Mouse (Mus musculus) liver, adult (tissue): Measurements from ENCODE around the gene Ppp2r2c.

ENCODE experiments used
- GATA4 ChIP-seq: IDR thresholded peaks from 2 replicates; pipeline ENCODE4 v1.6.1; 2014; ENCODE audit warnings: mild to moderate bottlenecking, low read length; ENCODE audit not compliant: insufficient replicate concordance

The Ppp2r2c gene

DNA sequence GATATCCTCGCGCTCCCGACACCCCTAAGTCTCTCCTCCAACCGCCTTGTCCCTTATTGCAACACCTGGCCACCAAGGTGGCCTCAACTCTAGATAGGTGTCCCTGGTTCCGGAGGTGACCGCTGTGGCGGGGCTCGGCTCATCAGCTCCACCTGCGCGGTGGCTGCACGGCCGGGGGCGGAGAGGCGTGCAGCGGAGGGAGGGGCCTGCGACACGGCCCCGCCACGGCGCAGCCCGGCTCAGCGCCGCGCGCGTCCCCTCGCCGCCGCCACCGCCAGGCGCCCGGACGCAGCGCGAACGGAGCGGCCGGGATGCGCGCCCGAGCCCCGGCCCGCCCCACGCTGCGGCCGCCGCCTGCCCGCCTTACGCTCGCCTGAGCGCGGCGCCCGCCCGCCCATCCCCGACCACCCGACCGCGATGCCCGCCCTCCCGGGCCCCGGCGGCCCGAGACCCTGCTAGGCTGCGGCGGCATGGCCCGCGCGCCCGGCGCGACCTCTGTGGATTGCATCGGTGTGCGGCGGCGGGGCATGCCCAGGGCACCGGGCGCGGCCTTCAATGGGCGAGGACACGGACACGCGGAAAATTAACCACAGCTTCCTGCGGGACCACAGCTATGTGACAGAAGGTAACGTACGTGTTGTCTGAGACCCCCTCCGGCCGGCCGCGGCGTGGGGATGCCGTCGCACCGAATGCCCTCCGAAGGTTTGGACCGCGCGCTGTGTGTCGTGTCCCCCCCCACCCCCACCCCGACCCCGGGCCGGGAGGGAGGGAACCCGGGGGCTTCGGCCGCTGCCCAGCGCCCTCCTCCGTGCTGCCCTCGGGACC, at the start of gene Ppp2r2c:
TSS of gene Ppp2r2c (plus strand) at position 248 of the 825 bp plus-strand sequence.
- no peak for TF ChIP-seq GATA4

DNA sequence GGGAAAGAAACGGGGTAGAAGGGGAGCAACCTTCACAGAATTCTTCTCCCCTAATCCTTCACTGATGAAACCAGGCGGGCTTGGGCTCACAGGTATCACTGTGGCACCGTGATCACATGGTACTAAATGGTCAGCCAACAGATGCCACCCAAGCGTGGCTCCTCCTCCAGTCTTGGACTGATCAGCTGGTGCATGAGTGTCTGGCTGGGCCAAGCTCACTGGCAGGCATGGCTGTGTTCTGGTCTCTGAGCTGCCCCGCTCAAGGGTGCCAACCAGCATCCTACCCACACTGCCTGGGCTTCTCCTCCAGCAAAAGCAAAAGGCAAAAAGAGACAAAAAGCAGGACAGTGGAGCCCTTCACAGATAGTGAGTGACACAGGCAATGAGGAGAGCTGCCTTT, 48.6 kb upstream of the Ppp2r2c start:
- no peak for TF ChIP-seq GATA4

DNA sequence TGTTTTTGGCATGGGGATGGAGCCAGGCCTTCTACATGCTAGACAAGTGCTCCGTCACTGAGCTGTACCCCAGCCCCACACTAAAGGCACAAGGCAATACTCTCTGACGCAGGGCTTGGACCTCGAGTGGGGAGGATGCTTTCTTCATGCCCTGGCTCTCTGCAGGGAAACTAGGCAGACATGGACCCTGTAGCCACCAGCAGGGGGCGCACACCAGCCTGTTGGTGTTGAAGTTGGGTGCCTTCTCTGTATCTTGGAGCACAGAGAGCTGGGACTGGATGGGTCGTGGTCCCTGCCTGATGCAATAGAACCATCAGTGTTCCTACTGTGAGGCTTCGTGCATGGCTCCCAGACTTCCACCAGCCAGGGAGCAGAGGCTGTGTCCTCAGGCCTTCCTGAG, 48.2 kb upstream of the Ppp2r2c start:
- TF ChIP-seq GATA4: no peak

DNA sequence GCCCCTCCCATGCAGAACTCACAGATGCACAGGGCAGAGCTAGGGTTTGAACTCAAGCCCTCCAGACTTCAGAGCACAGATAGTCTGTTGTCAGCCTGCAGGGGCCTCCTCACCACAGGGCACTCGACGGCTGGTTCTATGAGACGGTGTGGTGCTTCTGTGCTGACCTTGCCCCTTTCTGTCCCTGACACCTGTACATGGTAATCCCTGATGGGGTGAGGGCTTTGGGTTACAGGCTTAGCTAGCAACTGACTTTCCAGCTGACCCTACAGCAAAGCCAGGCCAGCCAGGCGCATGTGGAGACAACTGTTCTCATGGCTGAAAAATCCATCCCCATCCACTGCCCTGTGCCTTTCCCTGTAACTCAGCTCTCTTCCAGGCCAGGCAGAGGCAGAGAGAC, 45.4 kb upstream of the Ppp2r2c start:
- no peak for TF ChIP-seq GATA4

GRCm38 (mm10) chr5:36829098-36829497, 39.2 kb upstream of the Ppp2r2c start:
- TF ChIP-seq GATA4: no peak

- peak; percentile 33; the same call in 1 of the 2 replicates for TF ChIP-seq GATA4
Observed at GRCm38 (mm10) chr5:36829913-36830879, 38.1 kb upstream of the Ppp2r2c start, which contains the start of gene Man2b2. Man2b2 (minus strand) TSS chr5:36830653.

GRCm38 (mm10) chr5:36831272-36831671, 37.0 kb upstream of the Ppp2r2c start:
- no peak for TF ChIP-seq GATA4

DNA sequence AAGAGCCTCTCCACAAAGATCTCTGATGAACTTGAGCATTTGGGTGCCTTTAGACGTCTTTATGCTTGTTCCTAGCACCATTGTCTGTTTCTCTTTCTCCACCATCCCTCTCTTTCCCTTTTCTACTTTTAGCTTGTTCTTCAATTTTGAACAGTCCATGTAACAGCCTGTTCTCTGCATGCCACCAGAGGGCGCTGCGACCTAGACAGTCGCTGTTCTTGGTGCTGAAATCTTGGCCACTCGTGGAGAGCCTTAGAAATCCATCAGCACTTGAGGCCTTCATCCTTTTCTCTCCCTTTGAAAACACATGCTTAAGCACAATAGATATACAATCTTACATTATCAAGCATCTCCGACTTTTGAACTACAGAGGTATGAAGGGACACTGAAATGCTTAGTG, 32.4 kb upstream of the Ppp2r2c start:
- TF ChIP-seq GATA4: no peak

DNA sequence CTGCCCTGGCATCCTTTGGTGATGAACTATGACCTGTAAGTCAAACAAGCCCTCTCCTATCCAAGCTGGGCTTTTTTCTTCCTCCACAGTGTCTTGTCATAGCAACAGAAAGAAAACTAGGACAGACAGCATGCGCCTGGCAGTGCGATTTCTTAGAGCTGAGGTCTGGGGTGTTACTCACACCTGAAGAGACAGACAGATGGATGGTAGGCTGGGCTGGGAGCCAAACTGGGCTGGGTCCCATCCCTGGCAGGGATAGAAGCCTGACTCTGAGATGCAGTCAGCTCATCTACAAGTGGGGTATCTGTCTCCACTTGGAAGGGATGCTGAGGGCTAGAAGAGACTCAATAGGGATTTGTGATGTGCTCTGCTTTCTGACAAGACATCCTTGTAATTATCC, 29.3 kb upstream of the Ppp2r2c start:
- TF ChIP-seq GATA4: no peak

DNA sequence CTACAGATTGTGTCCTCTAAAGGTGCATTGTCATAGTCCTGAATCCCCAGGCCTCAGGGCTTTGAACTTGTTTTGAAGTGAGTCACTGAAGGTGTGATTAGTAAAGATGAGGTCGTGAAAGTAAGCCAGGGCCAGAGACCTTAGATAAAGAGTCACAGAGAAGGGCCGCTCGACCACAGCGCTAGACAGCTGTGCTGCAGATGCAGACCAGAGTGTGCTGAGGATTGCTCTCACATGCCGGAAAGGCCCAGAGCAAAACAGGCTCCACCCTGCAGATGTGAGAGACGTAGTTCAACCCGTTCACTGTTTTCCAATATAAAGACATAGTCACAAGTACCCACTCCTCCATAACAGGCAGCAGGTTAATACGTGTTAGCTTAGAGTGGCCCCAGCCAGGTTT, 28.7 kb upstream of the Ppp2r2c start:
- no peak for TF ChIP-seq GATA4

DNA sequence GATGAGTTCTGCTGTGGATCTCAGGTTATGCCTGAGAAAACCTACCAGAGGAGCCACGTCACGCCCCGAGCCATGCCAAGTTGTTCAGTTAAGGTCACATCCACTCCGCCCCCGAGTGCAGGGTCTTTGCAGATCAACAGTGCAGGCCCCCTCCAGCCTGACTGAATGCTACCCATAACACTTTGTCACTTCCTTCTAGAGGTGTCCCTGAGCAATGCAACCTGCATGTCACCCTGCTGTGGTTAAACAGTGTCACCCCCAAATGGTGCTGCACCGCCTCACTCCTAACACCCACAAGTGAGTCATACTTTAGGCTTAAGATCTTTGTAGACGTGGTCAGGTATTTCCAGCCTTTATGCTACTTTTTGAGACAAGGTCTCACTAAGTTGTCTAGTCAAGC, 28.2 kb upstream of the Ppp2r2c start:
- no peak for TF ChIP-seq GATA4

- no peak for TF ChIP-seq GATA4
Observed at GRCm38 (mm10) chr5:36841701-36842100, 26.6 kb upstream of the Ppp2r2c start.

DNA sequence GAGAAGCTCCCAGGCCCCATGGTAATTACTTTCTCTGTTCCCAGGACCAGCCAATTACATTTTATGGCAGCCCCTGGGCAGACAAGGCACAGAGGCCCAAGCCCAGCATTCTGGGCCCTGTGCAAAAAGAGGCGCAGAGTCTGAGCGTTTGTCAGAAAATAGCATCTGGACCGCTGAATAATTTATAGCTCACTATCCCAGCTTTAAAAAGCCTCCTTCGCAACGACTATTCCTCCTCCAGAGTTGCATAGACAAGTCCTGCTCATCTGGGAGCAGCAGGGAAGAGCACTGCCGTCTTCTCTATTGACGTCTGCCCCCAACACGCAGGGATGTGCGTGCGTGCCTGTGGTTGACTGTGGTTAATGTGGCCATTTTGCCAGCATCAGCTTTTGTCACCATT, 23.8 kb upstream of the Ppp2r2c start:
- TF ChIP-seq GATA4: no peak

DNA sequence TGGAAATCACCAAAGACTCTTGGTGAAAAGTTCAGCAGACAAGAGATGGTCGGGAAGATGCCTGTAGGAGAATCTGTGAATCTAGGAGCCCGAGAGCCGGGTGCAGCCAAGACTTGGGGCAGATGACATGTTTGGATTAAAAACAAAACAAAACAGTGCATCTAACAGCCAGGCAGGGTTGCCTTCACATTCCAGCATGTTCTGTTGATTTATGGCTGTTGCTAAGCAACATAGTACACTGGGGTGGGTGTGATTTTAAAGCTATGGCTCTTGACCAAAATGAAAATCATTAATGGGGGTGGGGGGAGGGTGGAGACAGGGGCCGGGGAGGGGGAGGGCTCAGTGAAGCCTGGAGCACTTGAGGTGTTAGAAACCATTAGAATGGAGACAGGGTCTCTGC, 16.7 kb upstream of the Ppp2r2c start:
- TF ChIP-seq GATA4: no peak

- no peak for TF ChIP-seq GATA4
Observed at GRCm38 (mm10) chr5:36855180-36855579, 13.1 kb upstream of the Ppp2r2c start.

DNA sequence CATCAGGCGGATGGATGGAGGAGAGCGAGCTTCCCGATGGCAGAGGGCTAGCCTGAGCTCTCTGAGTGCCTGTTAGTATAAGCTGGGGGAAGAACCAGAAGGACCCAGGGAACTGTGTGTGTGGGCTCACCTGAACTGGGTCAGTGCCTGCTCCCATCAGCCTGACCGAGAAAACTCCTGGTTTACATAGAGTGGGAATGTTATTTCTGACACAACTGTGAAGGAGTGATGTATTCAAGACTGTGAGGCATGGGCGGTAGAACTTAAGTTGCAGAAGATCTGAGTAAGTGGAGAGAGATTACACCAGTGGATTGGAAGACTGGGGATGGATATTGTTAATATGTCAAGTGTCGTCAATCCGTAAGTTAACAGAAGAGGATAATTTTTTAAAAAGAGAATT, 11.8 kb upstream of the Ppp2r2c start:
- TF ChIP-seq GATA4: no peak

- TF ChIP-seq GATA4: no peak
Observed at GRCm38 (mm10) chr5:36857546-36857945, 10.8 kb upstream of the Ppp2r2c start.

DNA sequence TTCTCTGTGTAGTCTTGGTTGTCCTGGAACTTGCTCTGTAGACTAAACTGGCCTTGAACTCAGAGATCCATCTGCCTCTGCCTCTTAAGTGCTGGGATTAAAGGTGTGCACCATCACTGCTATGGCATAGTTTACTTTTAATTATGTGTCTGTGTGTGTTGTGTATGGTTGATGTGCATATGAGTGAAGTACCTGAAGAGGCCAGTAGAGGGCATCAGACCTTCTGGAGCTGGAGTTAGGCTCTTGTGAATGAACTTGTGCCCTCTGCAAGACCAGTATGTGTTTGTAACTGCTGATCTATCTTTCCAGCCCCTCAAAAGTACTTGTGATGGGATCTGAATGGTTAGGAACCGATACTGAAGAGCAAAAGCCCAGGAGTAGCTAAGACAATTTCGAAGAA, 7.2 kb upstream of the Ppp2r2c start:
- no peak for TF ChIP-seq GATA4
